Mouse (Mus musculus) layer of hippocampus, adult 9-10 months (tissue): ENCODE results near the gene Otud5.
A peak's percentile ranks its signal among the peaks of the same experiment; 100 is the strongest.
"Not testable (repeated sequence)": the region's sequence is repeated elsewhere in the genome, so short reads cannot be mapped to it uniquely, and the experiment has no call there.

Experiments
- DNase-seq: peaks from one replicate; pipeline ENCODE4 v3.0.0; 2022; ENCODE audit warnings: low spot score

The Otud5 gene

GRCm38 (mm10) chrX:7879819-7880218 lies 38.7 kb downstream of the Otud5 start:
- DNase-seq: no peak

DNA sequence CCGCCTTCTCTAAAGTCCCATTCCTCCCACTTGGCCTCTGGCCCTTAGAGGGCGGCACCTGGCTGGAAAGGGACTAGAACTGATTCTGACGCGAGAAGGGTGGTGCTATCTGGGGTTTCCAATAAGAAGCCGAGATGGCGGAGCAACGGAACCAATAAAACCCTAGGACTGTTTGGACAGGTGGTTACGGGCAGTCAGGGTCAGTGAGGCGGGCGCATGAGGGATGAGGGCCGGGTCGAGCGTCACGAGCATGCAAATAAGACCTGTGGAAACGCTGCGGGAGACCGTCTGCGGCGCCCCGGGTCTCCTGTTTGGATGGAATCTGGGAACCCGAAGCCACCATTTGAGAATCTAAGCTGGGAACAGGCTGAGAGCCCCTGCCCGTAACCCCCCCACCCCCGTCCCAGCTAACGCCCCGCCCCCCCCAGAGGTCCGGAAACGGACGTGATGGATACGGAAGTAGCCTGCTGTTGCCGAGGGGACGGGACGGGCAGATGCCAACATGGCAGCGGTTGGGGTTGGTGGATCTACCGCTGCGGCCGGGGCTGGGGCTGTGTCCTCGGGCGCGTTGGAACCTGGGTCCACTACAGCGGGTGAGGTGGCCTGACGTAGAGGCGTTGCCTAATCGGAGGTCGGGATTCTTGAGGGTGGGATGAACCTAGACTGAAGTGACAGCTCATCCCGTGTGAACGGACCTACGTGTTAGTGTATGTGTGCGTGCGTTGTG lies 42.8 kb downstream of the Otud5 start, which contains the start of gene Slc35a2:
TSS of gene Slc35a2 (plus strand) at position 188 of the 727 bp plus-strand sequence.
- peak; percentile 71 for DNase-seq

DNA sequence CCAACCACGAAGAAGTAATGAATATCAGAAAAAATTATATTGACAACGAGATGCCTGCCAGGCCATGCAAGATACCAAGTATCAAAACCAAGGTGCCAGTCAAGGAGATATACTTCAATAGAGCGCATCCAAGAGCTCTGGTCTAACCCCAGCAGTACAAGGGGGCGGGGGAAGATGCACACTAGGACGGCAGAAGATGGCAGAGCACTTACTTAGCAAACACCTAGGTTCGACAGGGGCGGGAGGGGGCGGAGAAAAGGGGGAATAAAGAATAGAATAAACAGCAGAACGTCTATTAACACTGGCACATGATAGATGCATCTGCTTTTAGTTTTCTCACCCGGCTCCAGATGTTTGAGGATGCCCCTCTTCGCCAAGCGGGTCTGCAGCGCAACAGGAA lies 57.0 kb downstream of the Otud5 start:
- DNase-seq: no peak

- DNase-seq: peak; percentile 63
Measured at GRCm38 (mm10) chrX:7898880-7899874, 58.0 kb downstream of the Otud5 start, which contains the start of the genes Pqbp1 and Timm17b. TSS of gene Pqbp1 (minus strand) at chrX:7899269. TSS of gene Timm17b (plus strand) at chrX:7899357.

DNA sequence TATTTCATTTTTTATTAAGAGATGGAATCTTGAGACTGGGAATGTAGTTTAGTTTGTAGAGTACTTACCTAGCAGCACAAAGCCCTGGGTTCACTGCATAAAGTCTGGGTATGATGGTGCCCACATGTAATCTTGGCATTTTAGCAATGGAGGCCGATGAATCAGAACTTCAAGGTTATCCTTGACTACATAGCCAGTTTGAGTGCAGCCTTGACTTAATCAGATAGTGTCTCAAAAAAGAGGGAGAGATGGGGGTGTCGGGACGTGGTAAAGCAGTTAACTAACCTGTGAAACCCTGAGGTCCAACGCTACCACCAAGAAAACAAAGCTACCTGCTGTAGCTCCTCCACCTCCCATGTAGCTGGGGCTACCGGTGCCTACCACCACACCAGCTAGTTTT lies 63.3 kb downstream of the Otud5 start:
- no peak for DNase-seq

- DNase-seq: no peak
Measured at GRCm38 (mm10) chrX:7907735-7908134, 66.6 kb downstream of the Otud5 start, which contains the start of gene Gm10491. TSS of gene Gm10491 (minus strand) at chrX:7907835.

GRCm38 (mm10) chrX:7909242-7909641 lies 68.1 kb downstream of the Otud5 start, which contains the start of gene Gm10490:
TSS of gene Gm10490 (plus strand) at chrX:7909542.
- DNase-seq: not testable (repeated sequence)

GRCm38 (mm10) chrX:7910473-7910872 lies 69.3 kb downstream of the Otud5 start:
- no peak for DNase-seq

- peak; percentile 22 for DNase-seq
Measured at GRCm38 (mm10) chrX:7915669-7916068, 74.5 kb downstream of the Otud5 start.

GRCm38 (mm10) chrX:7917960-7918359 lies 76.8 kb downstream of the Otud5 start:
- DNase-seq: not testable (repeated sequence)

DNA sequence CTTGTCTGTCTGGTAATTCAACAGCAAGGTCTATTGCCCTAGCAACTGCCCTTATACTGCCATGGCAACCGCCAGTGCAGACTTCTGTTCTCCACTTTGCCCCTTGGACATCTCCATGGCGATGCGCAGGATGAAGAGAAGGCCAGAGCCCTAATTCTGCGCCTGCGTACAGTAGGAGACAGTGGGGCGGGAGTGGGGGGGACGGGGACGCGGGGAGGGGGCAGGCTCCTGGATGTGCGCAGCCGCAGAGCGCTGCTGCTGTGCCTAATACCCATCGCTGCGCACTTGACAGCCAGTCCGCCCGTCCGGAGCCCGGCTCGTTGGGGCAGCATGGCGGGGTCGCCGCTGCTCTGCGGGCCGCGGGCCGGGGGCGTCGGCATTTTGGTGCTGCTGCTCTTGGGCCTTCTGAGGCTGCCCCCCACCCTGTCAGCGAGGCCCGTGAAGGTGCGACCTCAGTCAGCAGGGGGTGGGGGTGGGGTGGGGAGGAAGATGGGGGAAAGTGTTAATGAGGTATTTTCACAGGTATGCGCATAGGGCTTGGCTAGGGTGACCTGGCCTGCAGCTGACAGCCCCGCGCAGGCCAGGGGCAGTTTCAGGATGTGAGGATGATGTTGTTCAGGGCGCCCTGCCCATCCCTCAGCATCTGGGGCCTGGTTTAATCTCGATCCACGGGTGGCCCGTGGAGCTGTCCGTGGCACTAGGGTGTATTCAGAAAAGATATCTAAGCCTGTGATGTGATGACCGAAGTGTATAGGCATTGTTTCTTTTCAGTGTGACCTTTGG lies 78.6 kb downstream of the Otud5 start, which contains the start of gene Pcsk1n:
TSS of gene Pcsk1n (plus strand) at position 222 of the 783 bp plus-strand sequence.
- DNase-seq: peak; percentile 25

- DNase-seq: no peak
Measured at GRCm38 (mm10) chrX:7922032-7922431, 80.9 kb downstream of the Otud5 start.
